Mouse (Mus musculus) brain, embryonic 14.5 days (tissue): ENCODE results near the gene Card9. TPM values are rescaled to one million over a fixed set of nuclear protein-coding genes. Genes with fewer than 3 reads are reported as not detected.
"Not testable (repeated sequence)": the region's sequence is repeated elsewhere in the genome, so short reads cannot be mapped to it uniquely, and the experiment has no call there.

ENCODE experiments used
- DNase-seq: peaks from one replicate; pipeline ENCODE4 v3.0.0-alpha.2; 2011; ENCODE audit warnings: low read depth
- CTCF ChIP-seq: fragments of 200-500 bp; IDR thresholded peaks from 2 replicates; pipeline ENCODE4 v1.5.1; 2012; ENCODE audit warnings: inconsistent platforms, mild to moderate bottlenecking, moderate library complexity, borderline replicate concordance; ENCODE audit not compliant: insufficient read depth, insufficient read length; ENCODE audit errors: extremely low read depth
- POLR2A ChIP-seq: fragments of 200-500 bp; IDR thresholded peaks from 2 replicates; pipeline ENCODE4 v1.6.1; 2012; ENCODE audit warnings: mild to moderate bottlenecking, inconsistent platforms, borderline replicate concordance; ENCODE audit not compliant: poor library complexity, insufficient read depth, insufficient read length, severe bottlenecking; ENCODE audit errors: extremely low read depth
- polyA plus RNA-seq: library from polyadenylated mRNA; depleted of rRNA; stranded (reverse); fragments of >200 nt; gene quantifications from 2 replicates; pipeline ENCODE4 v1.2.3, GENCODE M21; 2012

Card9 gene
- polyA plus RNA-seq, 1 experiment = 1.8 TPM

DNA sequence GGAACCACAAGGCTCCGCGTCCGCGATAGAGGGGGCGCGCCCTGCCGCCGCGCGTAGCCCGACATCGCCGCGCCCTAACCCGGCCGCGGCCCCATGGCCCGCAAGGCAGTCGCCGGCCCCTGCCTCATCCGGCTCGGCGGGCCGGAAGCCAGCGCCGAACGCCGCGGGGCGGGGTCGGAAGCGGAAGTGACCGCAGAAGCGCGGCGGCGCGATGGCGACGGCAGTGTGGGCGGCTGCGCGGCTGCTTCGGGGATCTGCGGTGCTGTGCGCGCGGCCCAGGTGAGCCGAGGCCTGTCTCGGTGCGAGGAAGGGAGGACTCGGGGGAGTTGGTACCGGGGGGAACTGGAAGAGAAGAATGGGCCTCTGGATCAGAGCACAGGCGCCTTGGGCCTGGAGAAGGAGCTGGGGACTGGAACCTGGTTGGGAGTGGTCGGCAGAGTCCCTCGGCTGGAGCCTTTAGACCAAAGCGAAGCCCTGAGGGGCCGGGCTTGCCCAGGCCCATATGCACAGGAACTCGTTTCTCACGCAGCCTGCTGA, 28.5 kb upstream of the Card9 start, which contains the start of the genes Entr1 and Pmpca:
Entr1 (minus strand) TSS at position 163 of the 537 bp plus-strand sequence.
Pmpca (plus strand) TSS at position 186 of the 537 bp plus-strand sequence.
- peak; percentile 99 for TF ChIP-seq POLR2A
- TF ChIP-seq CTCF = no peak

DNA sequence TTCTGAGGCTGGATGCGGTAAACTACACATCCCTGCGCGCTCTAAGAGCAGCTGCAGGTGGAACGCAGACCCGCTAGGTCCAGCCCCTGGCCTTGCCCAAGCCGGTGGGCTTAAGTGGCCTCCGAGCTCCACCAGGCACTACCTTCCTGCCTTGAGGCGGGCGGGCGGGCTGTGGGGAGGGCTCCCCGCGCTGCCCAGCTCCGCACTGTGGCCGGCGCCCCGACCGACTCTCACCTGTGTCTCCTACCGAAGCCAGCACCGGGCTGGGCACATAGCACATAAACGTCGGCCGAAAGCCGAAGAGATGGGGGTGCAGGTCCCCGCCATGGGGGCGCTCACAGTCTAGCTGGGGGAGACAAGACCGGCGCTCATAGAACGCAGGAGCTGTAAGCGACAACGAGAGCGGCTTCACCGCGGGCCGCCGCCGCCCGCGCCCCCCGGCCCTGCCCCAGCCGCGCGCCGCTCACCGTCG, 28.0 kb upstream of the Card9 start:
- peak; percentile 24 for DNase-seq
- TF ChIP-seq POLR2A = no peak
- TF ChIP-seq CTCF = no peak

More for the DNA sequence above, 28.5 kb upstream of the Card9 start, which contains the start of the genes Entr1 and Pmpca:
- peak; percentile 94 for DNase-seq

DNA sequence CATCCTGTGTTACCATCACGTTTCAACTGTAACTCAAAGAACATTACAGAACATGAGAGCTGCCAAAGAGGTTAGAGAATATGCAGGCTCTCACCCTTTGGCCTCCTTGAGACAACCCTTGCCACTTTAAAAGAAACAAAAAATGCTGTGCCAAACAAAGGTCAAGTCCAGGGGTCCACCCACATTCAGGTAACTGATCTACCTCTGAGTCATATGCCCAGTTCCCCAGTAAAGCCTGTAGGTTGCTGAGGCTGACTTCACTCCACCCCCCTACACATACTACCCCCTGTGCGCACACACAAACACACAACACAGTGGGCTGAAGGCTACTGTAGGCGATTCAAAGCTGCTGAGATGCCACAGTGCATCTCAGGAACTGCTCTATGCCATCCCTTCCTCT, 27.0 kb upstream of the Card9 start:
- TF ChIP-seq POLR2A = no peak
- TF ChIP-seq CTCF = no peak
- DNase-seq = no peak

DNA sequence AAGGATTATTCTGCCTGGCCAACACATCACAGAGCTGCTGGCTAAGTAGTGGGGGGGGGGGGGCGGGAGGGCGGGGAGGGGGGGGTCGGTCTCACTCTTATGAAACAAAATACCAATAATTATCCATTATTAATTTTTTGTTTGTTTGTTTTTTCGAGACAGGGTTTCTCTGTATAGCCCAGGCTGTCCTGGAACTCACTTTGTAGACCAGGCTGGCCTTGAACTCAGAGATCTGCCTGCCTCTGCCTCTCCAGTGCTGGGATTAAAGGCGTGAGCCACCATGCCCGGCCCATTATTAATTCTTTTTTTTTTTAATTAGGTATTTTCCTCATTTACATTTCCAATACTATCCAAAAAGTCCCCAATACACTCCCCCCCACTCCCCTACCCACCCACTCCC, 20.2 kb upstream of the Card9 start:
- not testable (repeated sequence) for DNase-seq

DNA sequence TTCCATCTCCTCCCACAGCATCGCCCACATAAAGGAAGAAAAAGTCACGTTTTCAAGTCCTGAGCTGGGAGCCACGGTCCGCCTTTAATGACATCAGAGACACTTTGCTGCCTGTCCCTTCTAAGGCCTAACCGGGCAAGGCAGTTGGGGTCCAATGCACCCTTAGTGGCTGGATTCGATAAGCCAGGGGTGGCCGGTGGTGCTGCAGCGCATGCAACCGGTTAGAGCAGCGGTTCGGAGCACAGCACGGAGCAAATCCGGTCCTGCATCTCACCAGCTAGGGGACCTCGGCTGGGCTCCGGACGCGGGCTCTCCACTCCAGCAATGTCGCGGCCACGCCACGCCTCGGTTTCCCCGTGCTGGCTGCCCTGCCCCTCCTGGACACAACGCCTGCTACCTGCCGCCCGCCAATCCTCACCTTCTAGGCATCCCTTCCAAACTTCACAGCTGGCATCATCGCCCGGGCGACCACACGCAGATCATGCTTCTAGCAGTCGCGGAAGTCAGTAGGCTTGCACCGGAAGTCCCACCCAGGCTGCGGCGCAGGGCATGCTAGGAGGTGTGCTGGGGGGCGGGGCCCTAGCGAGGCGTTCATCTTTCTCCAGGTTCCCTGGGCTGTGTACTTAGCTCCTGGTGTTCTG, 19.5 kb upstream of the Card9 start, which contains the start of gene Snapc4:
Snapc4 (minus strand) TSS at position 523 of the 641 bp plus-strand sequence.
- DNase-seq = peak; percentile 94
- 0 out of 2 replicates have a peak, but pooled peaks have one; percentile 21 for TF ChIP-seq POLR2A
- no peak for TF ChIP-seq CTCF

DNA sequence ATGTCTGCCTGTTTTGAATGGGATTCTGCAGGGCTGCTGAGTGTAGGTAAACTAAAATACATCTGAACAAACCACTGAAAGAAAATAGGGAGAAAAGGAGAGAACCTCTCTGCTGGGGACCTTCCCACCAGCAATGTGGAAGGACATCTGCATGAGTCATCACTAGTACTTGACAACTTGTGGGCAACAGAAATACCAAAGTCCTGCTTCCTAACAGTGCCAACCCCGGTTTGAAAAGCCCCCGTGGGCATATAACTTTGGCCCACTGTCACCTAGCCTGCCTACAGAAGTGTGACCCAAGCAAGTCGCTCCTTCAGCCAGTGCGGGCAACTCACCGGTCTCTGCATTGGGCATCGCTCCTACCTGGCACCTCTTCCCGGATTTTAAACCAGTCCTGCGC, 11.7 kb upstream of the Card9 start:
- TF ChIP-seq CTCF (no peak), POLR2A (no peak)
- DNase-seq = no peak

DNA sequence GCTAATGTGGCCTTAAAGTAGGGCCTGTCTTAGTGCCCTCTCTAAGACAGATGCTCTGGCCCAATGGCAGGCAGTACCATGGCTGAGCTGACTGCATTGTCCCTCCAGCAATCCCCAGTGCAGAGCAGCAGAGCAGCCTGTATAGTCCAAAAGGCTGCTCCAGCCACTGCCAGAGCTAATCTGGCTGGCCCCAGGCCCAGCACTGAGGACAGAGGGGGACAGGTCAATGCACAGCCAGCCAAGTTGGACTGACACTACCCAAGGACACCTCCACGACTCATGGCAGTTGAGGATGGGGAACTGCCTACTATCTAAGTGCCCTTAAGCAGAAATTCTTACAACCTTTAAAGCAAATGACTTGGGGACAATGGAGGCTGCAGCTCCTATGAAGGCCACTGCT, 7.9 kb upstream of the Card9 start:
- DNase-seq = no peak
- no peak for TF ChIP-seq POLR2A
- TF ChIP-seq CTCF = no peak

DNA sequence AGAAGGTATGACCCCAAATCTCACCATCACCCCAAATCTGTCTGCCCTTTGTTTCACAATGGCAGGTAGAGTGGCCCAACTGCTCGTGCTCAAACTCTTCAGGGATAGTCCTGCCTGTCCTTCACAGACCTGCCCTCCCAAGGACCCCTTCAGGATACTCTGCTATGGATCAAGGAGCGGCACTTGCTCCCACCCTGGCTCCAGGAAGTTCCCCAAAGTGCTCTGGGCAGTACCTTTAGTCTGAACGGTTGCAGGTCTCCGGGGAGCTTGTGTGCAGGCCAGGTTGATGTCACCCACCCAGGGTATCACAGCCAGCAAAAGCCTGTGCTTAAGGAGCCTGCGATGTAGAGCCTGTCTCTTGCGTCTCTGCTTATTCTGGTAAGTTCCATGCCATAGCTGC, 7.2 kb upstream of the Card9 start:
- TF ChIP-seq POLR2A = no peak
- TF ChIP-seq CTCF = no peak

DNA sequence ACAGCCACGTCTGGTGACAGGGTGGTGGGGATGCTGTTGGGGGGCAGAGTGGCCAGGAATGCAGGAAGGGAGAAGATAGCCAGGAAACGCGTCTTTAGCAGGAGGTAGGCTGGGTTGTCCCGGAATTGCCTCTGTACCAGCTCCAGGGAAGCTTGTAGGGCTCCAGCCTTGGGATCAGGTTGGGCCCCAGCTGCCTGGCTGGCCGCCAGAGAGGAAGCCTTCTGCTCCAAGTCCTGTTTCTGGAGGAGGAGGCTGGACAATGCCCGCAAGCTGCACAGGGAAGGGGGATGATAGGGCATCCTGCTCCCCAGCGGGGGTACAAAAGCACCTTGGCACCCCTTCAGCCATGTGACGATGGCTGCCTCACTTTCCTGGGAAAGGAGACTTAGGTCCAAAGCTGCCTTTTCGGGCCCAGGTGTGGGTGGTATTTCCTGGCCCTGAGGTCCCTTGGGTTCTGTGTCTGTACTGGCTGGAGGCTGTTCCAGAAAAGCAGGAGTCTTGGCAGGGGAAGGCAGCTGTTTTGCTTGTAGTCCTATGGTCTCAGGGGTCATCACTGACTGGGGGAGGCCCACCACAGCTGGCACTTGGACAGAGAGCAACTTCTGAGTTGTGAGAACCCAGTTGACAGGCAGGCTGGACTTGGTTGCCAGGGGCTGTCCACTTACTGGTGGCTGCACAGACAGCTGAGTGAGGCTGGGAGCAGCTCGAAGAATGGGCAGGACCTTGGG, 4.2 kb upstream of the Card9 start:
- DNase-seq = no peak
- TF ChIP-seq CTCF = no peak
- no peak for TF ChIP-seq POLR2A

More for the DNA sequence above, 7.2 kb upstream of the Card9 start:
- no peak for DNase-seq

DNA sequence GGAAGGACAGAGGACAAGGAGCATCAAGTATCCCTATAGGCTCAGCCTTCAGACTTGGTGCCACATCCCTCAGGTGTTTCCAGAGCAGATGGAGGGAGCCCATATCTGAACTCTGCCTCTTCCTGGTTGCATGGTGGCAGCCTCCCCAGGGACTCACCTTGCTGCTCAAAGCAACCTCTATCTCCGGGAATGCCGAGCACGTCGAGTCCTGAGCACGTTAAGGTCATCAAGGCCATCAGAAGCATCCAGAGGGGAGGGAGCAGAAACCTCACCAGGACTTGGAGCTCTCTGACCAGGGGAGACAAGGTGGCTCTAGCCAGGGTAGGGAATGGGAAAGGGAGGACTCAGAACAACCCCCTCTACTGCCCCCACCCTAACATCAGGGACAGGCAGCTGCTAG, 2.8 kb upstream of the Card9 start:
- no peak for DNase-seq
- TF ChIP-seq POLR2A (no peak), CTCF (no peak)

DNA sequence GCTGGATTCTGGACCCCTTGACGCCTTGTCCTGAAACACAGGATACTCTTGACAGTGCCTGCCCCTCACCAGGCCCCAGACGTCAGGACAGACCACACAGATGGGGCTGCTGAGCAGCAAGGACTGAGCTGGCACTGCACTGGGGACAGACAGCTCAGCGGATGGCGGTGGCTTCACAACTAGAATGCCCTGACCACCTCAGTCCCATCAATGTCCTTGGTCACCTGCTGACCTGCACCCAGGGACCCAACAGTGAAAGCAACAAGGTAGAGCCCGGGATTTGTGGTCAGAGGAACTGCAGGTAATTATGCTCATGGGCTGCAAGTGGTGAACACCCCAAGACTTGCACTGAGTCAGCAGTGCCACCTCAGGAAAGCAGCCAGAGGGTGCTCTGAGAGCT, 2.3 kb upstream of the Card9 start:
- no peak for TF ChIP-seq POLR2A
- TF ChIP-seq CTCF = no peak
- DNase-seq = no peak
